Mouse (Mus musculus) midbrain, embryonic 12.5 days (tissue): ENCODE data around the gene Sytl1. TPM values are rescaled to one million over a fixed set of nuclear protein-coding genes. Genes with fewer than 3 reads are reported as not detected.
A peak's percentile ranks its signal among the peaks of the same experiment; 100 is the strongest.

Source experiments
- ATAC-seq: fragments of 200-750 bp; cut with Nextera tagmentation; 2 replicates; pipeline ENCODE4 v1.8.0; 2017; ENCODE audit warnings: low read depth, moderate TSS enrichment, moderate library complexity; ENCODE audit not compliant: low FRiP score
- H3K27ac ChIP-seq: fragments of 300-500 bp; sonication (generic); replicated peaks from 2 replicates; pipeline ENCODE4 v1.5.1; 2016; ENCODE audit warnings: mild to moderate bottlenecking
- H3K27me3 ChIP-seq: fragments of 300-500 bp; sonication (generic); 2 replicates; pipeline ENCODE4 v1.6.1; 2016; ENCODE audit warnings: mild to moderate bottlenecking
- H3K36me3 ChIP-seq: fragments of 300-500 bp; sonication (generic); 2 replicates; pipeline ENCODE4 v1.6.1; 2016
- H3K4me1 ChIP-seq: fragments of 300-500 bp; sonication (generic); 2 replicates; pipeline ENCODE4 v1.6.1; 2016
- H3K4me2 ChIP-seq: fragments of 300-500 bp; sonication (generic); replicated peaks from 2 replicates; pipeline ENCODE4 v1.6.1; 2016; ENCODE audit warnings: mild to moderate bottlenecking, moderate library complexity
- H3K4me3 ChIP-seq: fragments of 300-500 bp; sonication (generic); 2 replicates; pipeline ENCODE4 v1.5.1; 2016; ENCODE audit warnings: mild to moderate bottlenecking
- H3K9ac ChIP-seq: fragments of 300-500 bp; sonication (generic); replicated peaks from 2 replicates; pipeline ENCODE4 v1.6.1; 2016; ENCODE audit warnings: mild to moderate bottlenecking, moderate library complexity
- H3K9me3 ChIP-seq: fragments of 300-500 bp; sonication (generic); 2 replicates; pipeline ENCODE4 v1.6.1; 2016; ENCODE audit warnings: mild to moderate bottlenecking
- WGBS: fragments of 180-500 bp; shearing (Covaris S2); methylation state at CpG from one replicate; pipeline ENCODE4 v1.1.7; 2016; 5-methylcytosine and 5-hydroxymethylcytosine counted together
- polyA plus RNA-seq: library from polyadenylated mRNA; unstranded; fragments of >200 nt; fragmentation: Nextera tagmentation; extraction: Ambion mirVana; gene quantifications from 2 replicates; pipeline ENCODE4 v1.2.1, GENCODE M21; 2016

The Sytl1 gene
- polyA plus RNA-seq, 1 experiment from 2014 or later: 1.8 TPM

DNA sequence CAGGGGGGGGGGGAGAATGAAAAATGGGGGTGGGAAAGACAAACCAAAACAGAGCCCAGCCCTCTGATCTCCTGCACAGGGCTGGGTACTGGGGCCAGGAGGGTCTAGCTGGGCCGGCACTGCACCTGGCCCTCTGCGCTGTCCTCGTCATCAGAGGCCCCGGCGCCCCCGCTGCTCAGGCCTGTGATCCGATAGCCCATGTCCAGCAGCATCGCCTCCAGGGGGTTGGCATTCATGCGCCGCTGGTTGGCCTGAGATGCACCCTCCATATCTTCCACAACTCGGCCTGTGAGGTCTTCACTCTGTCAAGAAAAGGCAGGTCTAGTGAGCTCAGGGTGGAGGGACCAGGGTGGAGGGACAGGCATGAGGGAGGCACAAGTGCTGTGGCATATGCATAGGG, 31.2 kb upstream of the Sytl1 start:
- WGBS: 22% methylated on average over 10 of the region's 11 CpGs
- H3K27ac ChIP-seq: peak overlapping the region; percentile 68; the same call in 1 of the 2 replicates
- no peak overlapping the region for H3K4me2 ChIP-seq
- H3K9me3 ChIP-seq: no peaks in the 10 kb centered on the region
- peaks cover 35% of the 10 kb centered on the region for H3K4me1 ChIP-seq
- H3K9ac ChIP-seq: peak overlapping the region; percentile 43
- peaks cover 23% of the 10 kb centered on the region for H3K36me3 ChIP-seq
- H3K27me3 ChIP-seq: peaks cover 12% of the 10 kb centered on the region; the same call in 1 of the 2 replicates
- ATAC-seq: no peak
- H3K4me3 ChIP-seq: no peak overlapping the region

DNA sequence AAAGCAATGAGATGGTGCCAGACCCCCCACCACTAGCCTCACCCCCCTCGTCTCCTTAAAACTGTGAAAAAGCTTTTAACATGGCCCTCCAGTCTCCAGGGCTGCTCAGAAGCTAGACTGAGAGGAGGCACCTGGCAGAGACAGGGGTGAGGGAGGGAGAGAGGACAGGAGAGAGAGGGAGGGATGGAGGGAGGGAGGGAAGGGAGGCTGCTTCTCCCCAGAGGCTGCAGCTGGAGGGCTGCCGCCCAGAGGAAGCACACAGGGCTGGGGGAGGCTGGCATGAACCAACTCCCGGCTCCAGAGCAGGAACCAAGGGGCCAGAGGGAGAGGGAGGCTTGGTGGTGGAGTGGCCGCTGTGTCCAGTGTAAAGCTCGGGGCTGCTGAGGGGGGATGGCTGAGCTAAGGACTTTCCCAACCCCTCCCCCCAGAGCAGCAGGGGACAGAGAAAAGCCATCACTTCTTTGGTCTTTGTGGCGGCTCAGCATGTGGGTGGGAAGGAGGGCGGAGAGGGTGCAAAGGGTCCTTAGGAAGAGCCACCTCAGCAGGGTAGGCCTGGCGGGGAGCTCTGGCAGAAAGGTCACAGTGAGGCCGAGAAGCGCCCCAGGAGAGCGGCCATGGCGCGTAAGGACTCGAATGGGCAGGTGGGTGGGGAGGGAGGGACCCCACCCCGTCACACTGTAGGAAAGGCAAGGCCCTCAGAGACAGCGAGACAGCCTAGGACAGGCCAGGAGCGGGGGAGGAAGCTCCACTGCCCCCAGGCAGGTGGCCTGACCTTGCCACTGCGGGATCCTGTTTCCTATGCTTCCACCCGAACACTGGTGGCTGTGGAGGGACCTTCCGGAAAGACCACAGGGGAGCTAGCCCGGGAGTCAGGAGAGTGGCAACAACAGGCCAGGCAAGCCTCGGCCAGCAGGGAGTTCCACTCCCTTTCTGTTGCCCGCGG, 30.3 kb upstream of the Sytl1 start:
- peak overlapping the region; percentile 68 for H3K27ac ChIP-seq
- peaks cover 23% of the 10 kb centered on the region for H3K36me3 ChIP-seq
- H3K9me3 ChIP-seq: no peaks in the 10 kb centered on the region
- 8% methylated on average over 23 of the region's 24 CpGs for WGBS
- peak overlapping the region; percentile 43 for H3K9ac ChIP-seq
- ATAC-seq: peak; percentile 46; the same call in 1 of the 2 replicates
- H3K27me3 ChIP-seq: peaks cover 12% of the 10 kb centered on the region; the same call in 1 of the 2 replicates
- no peak overlapping the region for H3K4me3 ChIP-seq
- H3K4me1 ChIP-seq: peaks cover 33% of the 10 kb centered on the region
- H3K4me2 ChIP-seq: peak overlapping the region; percentile 28

DNA sequence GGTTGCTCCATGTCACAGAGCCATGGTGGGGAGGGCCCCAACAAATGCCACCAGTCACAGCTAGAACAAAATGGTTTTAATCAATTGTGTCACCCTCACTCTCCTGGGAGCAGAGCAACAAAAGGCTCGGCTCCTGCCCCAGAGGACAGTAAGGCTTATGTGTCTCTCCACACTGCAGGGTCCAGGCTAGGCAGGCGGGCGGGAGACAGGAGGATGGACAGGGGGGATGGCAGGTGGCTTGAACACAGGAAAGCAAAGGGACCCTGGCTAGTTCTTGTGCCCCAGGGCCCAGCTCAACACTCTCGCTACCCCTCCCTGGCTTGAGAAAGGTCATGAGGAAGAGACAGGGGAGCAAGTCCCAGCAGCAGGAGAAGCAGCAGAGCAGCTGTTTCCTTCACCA, 29.5 kb upstream of the Sytl1 start:
- WGBS: 40% methylated on average over 4 of the region's 4 CpGs
- Histone ChIP-seq H3K36me3 (peaks cover 23% of the 10 kb centered on the region), H3K9ac (no peak overlapping the region), H3K27ac (peak overlapping the region; percentile 68), H3K4me2 (no peak overlapping the region), H3K4me1 (peaks cover 25% of the 10 kb centered on the region), H3K27me3 (peaks cover 12% of the 10 kb centered on the region; the same call in 1 of the 2 replicates), H3K9me3 (no peaks in the 10 kb centered on the region), H3K4me3 (no peak overlapping the region)
- no peak for ATAC-seq

DNA sequence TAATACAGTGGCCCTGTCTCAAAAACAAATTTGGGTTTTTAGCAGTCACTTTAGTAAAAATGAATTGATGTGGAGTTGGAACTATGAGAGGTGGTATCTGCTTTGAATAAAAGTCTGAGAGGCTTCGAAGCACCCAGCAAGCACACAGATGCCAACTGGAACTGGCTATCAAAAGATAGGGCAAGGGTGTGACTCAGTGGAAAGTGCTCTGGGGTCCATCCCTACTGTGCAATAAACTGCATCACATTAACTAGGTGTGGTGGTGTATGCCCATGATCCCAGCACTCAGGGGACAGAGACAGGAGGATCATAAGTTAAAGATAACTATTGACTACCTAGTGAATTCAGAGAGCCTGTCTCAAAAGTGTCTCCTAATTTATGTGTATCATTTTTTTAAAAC, 28.3 kb upstream of the Sytl1 start:
- WGBS: 97% methylated on average over 1 of the region's 1 CpGs
- no peak for ATAC-seq
- Histone ChIP-seq H3K4me2 (no peak overlapping the region), H3K4me3 (no peak overlapping the region), H3K9ac (no peak overlapping the region), H3K36me3 (peaks cover 23% of the 10 kb centered on the region), H3K27ac (no peak overlapping the region), H3K9me3 (no peaks in the 10 kb centered on the region), H3K27me3 (peaks cover 12% of the 10 kb centered on the region; the same call in 1 of the 2 replicates), H3K4me1 (peaks cover 23% of the 10 kb centered on the region)

DNA sequence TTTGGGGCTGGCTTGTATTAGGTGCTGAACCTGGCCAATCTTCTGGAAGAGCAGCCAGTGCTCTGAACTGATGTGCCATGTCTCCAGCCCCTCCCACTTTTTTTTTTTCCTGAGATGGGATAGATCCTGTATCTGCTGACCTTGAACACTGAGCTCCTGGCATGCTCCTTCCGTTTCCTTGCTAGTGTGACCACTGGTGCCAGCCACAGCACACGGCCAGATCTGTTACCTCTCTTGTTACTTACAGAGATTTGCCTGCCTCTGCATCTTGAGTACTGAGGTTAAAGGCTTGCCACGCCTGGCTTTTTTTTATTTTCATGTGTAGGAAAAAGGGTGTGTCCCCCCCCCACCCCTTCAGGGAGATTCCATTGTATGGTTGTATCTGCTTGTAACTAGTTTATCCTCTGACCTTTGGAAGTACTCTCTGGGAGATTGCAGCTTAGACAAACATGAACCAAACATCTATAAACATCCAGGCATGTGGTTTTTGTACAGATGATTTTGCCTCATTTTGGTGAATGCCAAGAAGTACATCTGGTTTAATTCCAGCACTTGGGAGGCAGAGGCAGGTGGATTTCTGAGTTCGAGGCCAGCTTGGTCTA, 23.7 kb upstream of the Sytl1 start:
- no peaks in the 10 kb centered on the region for H3K9me3 ChIP-seq
- H3K4me2 ChIP-seq: no peak overlapping the region
- no peaks in the 10 kb centered on the region for H3K36me3 ChIP-seq
- no peak overlapping the region for H3K27ac ChIP-seq
- 90% methylated on average over 4 of the region's 4 CpGs for WGBS
- no peak overlapping the region for H3K9ac ChIP-seq
- ATAC-seq: no peak
- H3K27me3 ChIP-seq: no peaks in the 10 kb centered on the region
- peaks cover 13% of the 10 kb centered on the region for H3K4me1 ChIP-seq
- no peak overlapping the region for H3K4me3 ChIP-seq

DNA sequence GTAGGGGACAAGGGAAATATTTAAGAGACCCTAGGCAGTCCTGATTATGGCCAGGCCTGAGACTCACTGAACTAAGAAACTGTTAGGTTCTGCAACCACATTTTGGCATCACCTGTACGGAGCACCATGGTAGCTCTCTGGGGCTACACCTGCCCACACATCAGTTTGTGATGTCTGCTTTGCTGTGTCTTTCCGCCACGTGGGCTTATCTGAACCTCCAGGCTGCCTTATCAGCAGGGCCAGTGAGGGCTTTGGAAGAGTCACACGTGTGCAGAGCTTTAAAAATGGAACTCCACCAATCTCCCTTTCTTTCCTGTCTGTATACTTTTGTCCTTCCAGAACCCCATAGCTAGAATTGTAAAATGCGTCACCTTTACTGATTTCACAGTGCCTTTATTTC, 23.0 kb upstream of the Sytl1 start:
- Histone ChIP-seq H3K36me3 (no peaks in the 10 kb centered on the region), H3K9me3 (no peaks in the 10 kb centered on the region), H3K4me2 (no peak overlapping the region), H3K9ac (no peak overlapping the region), H3K27ac (no peak overlapping the region), H3K27me3 (0 out of 2 replicates have a peak, but pooled peaks cover 3% of the 10 kb centered on the region), H3K4me3 (no peak overlapping the region), H3K4me1 (peaks cover 16% of the 10 kb centered on the region)
- WGBS: 87% methylated on average over 5 of the region's 5 CpGs
- no peak for ATAC-seq

DNA sequence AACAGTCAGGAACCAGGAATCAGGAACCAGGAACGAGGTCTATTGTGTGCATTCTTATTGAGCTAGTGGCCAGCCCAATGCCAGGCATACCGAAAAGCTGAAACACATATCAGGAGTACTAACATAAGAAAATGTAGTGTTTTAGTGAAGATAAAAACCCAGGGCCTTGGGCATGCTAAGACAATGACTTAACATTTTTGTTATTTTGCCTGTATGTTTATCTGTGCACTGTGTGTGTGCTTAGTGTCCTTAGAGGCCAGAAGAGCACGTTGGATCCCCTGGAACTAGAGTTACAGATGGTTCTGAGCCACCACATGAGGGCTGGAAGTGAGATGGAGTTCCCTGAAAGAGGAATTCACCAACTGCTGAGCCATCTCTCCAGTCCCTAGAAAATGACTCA, 22.4 kb upstream of the Sytl1 start:
- WGBS: 73% methylated on average over 3 of the region's 3 CpGs
- H3K4me2 ChIP-seq: no peak overlapping the region
- no peak overlapping the region for H3K9ac ChIP-seq
- peaks cover 16% of the 10 kb centered on the region for H3K4me1 ChIP-seq
- no peak for ATAC-seq
- no peak overlapping the region for H3K4me3 ChIP-seq
- H3K27me3 ChIP-seq: 0 out of 2 replicates have a peak, but pooled peaks cover 3% of the 10 kb centered on the region
- no peak overlapping the region for H3K27ac ChIP-seq
- no peaks in the 10 kb centered on the region for H3K36me3 ChIP-seq
- no peaks in the 10 kb centered on the region for H3K9me3 ChIP-seq

DNA sequence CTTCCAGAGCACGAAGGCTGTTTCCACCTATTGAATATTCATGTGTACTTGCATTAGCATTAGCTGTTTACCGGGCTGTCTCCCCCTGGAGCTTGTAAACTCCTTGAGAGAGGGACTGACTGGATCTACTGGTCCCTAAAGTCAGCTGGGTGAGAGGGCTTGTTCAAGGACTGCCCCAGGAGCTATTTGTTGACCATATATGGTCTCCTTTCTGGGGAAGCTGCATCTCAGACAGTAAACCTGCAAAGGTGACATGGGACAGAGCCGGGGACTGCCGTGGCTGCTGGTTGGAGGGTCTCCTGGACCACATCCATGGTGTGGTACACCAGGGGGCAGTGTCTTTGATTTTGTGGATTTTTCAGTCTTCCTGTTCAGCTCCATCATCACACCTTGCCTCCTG, 19.7 kb upstream of the Sytl1 start:
- Histone ChIP-seq H3K27ac (peak overlapping the region; percentile 79), H3K36me3 (no peaks in the 10 kb centered on the region), H3K4me2 (peak overlapping the region; percentile 18; the same call in 1 of the 2 replicates), H3K4me3 (no peak overlapping the region), H3K9me3 (no peaks in the 10 kb centered on the region), H3K4me1 (peaks cover 22% of the 10 kb centered on the region), H3K9ac (no peak overlapping the region), H3K27me3 (0 out of 2 replicates have a peak, but pooled peaks cover 3% of the 10 kb centered on the region)
- 23% methylated on average over 4 of the region's 4 CpGs for WGBS
- ATAC-seq: no peak

DNA sequence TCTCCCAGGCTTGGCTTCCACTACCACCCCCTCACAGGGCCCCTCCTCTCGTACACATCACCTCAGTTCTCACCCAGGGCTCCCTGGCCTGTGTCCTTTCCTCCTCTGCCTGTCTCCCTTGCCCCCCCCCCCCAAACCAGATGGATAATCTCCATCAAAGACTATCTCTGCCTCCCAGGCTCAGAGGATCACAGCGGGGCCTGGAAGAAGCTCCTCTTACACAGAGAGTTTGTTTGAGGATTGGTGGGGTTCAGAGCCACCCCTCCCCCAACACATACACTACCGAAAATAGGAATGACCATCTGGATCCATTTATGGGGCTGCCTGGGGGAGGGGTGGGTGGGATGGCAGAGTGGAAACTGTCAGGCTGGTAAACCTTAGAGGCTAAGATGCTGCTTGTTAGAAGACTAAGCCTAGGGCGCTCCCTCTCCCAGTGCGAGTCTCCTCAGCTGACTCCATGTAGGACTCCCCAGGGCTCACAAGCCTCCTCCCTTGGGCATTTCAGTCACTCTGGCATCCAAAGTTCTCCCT, 19.1 kb upstream of the Sytl1 start:
- peak overlapping the region; percentile 79 for H3K27ac ChIP-seq
- H3K9ac ChIP-seq: no peak overlapping the region
- peaks cover 22% of the 10 kb centered on the region for H3K4me1 ChIP-seq
- H3K4me3 ChIP-seq: no peak overlapping the region
- no peaks in the 10 kb centered on the region for H3K36me3 ChIP-seq
- no peaks in the 10 kb centered on the region for H3K9me3 ChIP-seq
- WGBS: 15% methylated on average over 5 of the region's 5 CpGs
- H3K4me2 ChIP-seq: peak overlapping the region; percentile 18; the same call in 1 of the 2 replicates
- ATAC-seq: peak; percentile 20; the same call in 1 of the 2 replicates
- 0 out of 2 replicates have a peak, but pooled peaks cover 3% of the 10 kb centered on the region for H3K27me3 ChIP-seq

DNA sequence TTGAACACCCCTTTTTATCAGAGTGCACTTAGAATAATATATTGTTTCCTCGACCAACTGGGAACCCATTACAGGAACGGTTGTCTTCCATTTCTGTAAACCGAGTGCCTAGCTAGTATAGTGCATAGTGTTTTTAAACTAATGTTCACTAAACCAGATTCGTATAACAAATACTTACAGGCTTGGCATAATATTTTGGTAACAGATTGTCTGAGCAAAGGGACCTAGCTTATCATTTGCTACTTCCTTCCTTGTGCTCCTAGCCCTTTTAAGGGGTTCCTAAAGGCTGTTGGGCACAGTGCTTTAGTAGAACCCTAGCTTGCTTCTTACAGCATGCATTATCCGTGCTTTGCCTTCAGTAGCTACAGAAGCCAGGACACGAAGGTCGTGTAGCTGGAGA, 18.6 kb upstream of the Sytl1 start:
- Histone ChIP-seq H3K4me3 (no peak overlapping the region), H3K27me3 (0 out of 2 replicates have a peak, but pooled peaks cover 3% of the 10 kb centered on the region), H3K4me1 (peaks cover 27% of the 10 kb centered on the region), H3K36me3 (no peaks in the 10 kb centered on the region), H3K4me2 (no peak overlapping the region), H3K9me3 (no peaks in the 10 kb centered on the region), H3K27ac (peak overlapping the region; percentile 79), H3K9ac (no peak overlapping the region)
- ATAC-seq: no peak
- WGBS: 48% methylated on average over 7 of the region's 7 CpGs

DNA sequence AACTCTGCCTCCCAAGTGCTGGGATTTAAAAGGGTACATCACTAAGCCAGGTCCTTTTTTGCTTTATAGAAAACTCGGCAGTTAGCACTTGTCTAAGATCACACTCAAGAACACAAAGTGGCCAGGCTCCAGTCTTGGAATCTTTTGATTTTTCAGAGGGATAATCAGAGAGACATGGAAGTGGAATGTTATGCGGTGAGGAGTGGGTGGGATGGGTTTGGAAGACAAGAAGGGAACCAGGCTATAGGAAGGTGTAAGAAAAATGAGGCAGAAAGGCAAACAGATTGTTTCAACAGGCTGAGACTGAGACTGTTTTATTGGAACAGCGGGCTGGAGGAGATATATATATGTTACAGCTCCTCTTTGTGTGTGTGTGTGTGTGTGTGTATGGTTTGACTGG, 15.6 kb upstream of the Sytl1 start:
- peak overlapping the region; percentile 75 for H3K4me2 ChIP-seq
- H3K9ac ChIP-seq: no peak overlapping the region
- 0 out of 2 replicates have a peak, but pooled peaks cover 3% of the 10 kb centered on the region for H3K27me3 ChIP-seq
- 0 out of 2 replicates have a peak, but pooled peaks cover 4% of the 10 kb centered on the region for H3K36me3 ChIP-seq
- 91% methylated on average over 3 of the region's 3 CpGs for WGBS
- no peaks in the 10 kb centered on the region for H3K9me3 ChIP-seq
- peak overlapping the region; percentile 91 for H3K27ac ChIP-seq
- H3K4me3 ChIP-seq: peak overlapping the region; percentile 86
- H3K4me1 ChIP-seq: peaks cover 35% of the 10 kb centered on the region
- no peak for ATAC-seq
